Mouse (Mus musculus) megakaryocyte, embryonic 14.5 days (primary cell): ENCODE data around the gene Prkaa2.

Source experiments
- FLI1 ChIP-seq: IDR thresholded peaks from 2 replicates; pipeline ENCODE4 v1.6.1; 2012; ENCODE audit warnings: low read length, inconsistent platforms, mixed read lengths
- GATA1 ChIP-seq: IDR thresholded peaks from 3 replicates; pipeline ENCODE4 v1.6.1; 2012; ENCODE audit warnings: mixed read lengths, low read length, inconsistent platforms, borderline replicate concordance

DNA sequence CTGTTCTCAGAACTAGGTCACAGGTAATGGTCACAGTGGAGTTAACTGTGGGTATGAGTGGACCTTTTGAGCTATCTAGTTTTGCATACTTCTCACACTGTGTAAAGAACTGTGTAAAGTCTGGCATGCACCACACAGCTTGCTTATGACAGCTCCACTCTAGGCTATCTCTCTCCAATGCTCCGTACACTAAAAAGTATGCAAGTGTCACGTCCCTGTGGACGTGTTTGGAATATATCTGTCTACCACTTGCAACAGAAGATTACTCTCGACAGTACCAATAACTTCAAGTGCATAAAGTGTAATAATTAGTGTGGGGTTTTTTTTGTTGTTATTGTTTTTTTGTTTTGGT lies 8.4 kb downstream of the Prkaa2 start:
- TF ChIP-seq GATA1 (no peak), FLI1 (no peak)
